Mouse (Mus musculus): ENCODE data around the gene Akr1b8.

DNA sequence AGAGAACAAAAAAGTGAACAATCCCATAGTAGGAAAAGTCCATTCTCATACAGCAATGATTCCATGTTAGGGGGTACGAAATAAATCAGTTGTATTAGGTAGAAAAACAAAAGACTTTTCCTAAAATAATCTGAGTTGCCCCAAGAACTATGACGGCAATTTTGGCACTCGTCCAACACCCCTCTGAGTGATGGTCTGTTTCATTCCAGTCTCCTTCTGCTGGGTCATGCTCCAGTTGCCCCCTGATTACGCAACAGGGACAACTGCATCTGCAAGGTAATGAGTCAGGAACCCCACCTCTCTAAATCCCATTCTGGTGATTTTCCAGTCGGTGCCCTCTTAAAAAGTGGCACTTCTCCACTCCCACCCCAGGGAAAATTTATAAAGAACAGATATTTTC, 35.7 kb upstream of the Akr1b8 start:
- TF ChIP-seq POLR2A (IDR thresholded peaks at IDR 0.05; ENCODE audit: low read depth, low read length) (no peak), CTCF (IDR thresholded peaks at IDR 0.05; ENCODE audit: extremely low read depth, insufficient read length, insufficient replicate concordance, low read depth, low read length) (no peak)

Data from small intestine, adult 2 months (tissue).